Mouse (Mus musculus) heart, postnatal 0 days (tissue): ENCODE data around the gene Nav1.

Source experiments
- CTCF ChIP-seq: IDR thresholded peaks from 2 replicates; pipeline ENCODE4 v1.5.1; 2016; ENCODE audit warnings: antibody characterized with exemption, control low read depth, low read depth
- EP300 ChIP-seq: IDR thresholded peaks from 2 replicates; pipeline ENCODE4 v1.6.1; 2016; ENCODE audit warnings: antibody characterized with exemption, low read depth

GRCm38 (mm10) chr1:135632199-135632598 lies 25.1 kb upstream of the Nav1 start:
- no peak for TF ChIP-seq CTCF
- TF ChIP-seq EP300: no peak
